ENCODE assay signal across 25 mouse cellular contexts in the genomic region with DNA sequence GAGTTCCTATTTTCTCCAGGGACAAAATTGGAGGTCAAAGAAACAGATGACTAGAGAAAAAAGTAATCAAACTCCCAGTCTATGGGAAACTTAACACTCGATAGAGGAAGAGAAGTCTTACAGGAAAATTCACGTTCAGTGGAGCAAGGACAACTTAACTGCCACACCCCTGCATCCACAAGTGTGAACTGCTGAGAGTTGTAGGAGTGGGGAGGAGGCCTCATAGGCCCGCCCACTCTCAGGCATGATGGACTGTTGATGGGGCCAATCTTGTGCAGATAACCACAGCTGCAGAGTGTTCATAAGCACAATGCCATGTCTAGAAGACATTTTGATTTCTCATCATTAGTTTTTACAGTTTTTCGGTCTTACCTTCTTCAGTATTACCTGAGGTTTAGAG.
"Had no signal": no experiment of that assay in that cellular context is flagged by ENCODE, and none has a peak within 500 bp of the region (broad histone marks: within the 10 kb centered on the region; RNA-seq: fewer than 3 reads in every experiment).

No protein-coding gene starts in this region.

- H3K4me2 ChIP-seq: heart, embryonic 12.5 days; hindbrain, embryonic 12.5 days; hindbrain, embryonic 14.5 days; intestine, embryonic 15.5 days; limb, embryonic 12.5 days; liver, embryonic 11.5 days; liver, embryonic 13.5 days; liver, embryonic 15.5 days had no signal

- H3K9me3 ChIP-seq: heart, embryonic 10.5 days; heart, embryonic 12.5 days; hindbrain, embryonic 10.5 days; hindbrain, embryonic 12.5 days; intestine, embryonic 15.5 days; limb, embryonic 10.5 days; limb, embryonic 12.5 days; liver, embryonic 13.5 days; liver, embryonic 15.5 days had no signal

- H3K4me1 ChIP-seq: heart, embryonic 10.5 days; heart, embryonic 12.5 days; hindbrain, embryonic 10.5 days; hindbrain, embryonic 12.5 days; intestine, embryonic 15.5 days; limb, embryonic 10.5 days; limb, embryonic 12.5 days; liver, embryonic 13.5 days; liver, embryonic 15.5 days had no signal

- H3K36me3 ChIP-seq: heart, embryonic 10.5 days; heart, embryonic 12.5 days; hindbrain, embryonic 10.5 days; hindbrain, embryonic 12.5 days; intestine, embryonic 15.5 days; limb, embryonic 10.5 days; limb, embryonic 12.5 days; liver, embryonic 13.5 days; liver, embryonic 15.5 days had no signal

- H3K27ac ChIP-seq: gastrocnemius, adult 2 months; heart, embryonic 10.5 days; hindbrain, embryonic 10.5 days; hindbrain, embryonic 12.5 days; hindbrain, embryonic 14.5 days; intestine, embryonic 15.5 days; layer of hippocampus, adult 2 months; left cerebral cortex, adult 2 months; limb, embryonic 10.5 days; limb, embryonic 12.5 days; liver, embryonic 13.5 days; liver, embryonic 15.5 days had no signal

- DNase-seq: gastrocnemius, adult 2 months; gastrocnemius, postnatal 10 days; gastrocnemius, postnatal 25 days; heart, adult 18-20 months; heart, postnatal 10 days; heart, postnatal 4 days; kidney, adult 18-20 months; kidney, postnatal 25 days; liver; liver, embryonic 13.5 days had no signal

- H3K9ac ChIP-seq: heart, embryonic 12.5 days; hindbrain, embryonic 12.5 days; hindbrain, embryonic 14.5 days; intestine, embryonic 15.5 days; limb, embryonic 12.5 days; liver, embryonic 13.5 days; liver, embryonic 15.5 days had no signal

- H3K27me3 ChIP-seq: heart, embryonic 12.5 days; hindbrain, embryonic 12.5 days; intestine, embryonic 15.5 days; limb, embryonic 12.5 days; liver, embryonic 13.5 days; liver, embryonic 15.5 days had no signal

- H3K4me3 ChIP-seq: gastrocnemius, adult 2 months; heart, embryonic 10.5 days; heart, embryonic 12.5 days; hindbrain, embryonic 10.5 days; hindbrain, embryonic 12.5 days; intestine, embryonic 15.5 days; layer of hippocampus, adult 2 months; left cerebral cortex, adult 2 months; limb, embryonic 10.5 days; limb, embryonic 12.5 days; liver, embryonic 13.5 days; liver, embryonic 15.5 days had no signal

- ATAC-seq: hindbrain, embryonic 16.5 days; inflammation-experienced regulatory T-cells, adult 6 months; intestine, embryonic 15.5 days; intestine, postnatal 0 days had no signal
